Mouse (Mus musculus): ENCODE results near the gene Ifng.
A peak's percentile ranks its signal among the peaks of the same experiment; 100 is the strongest.
"Not testable (repeated sequence)": the region's sequence is repeated elsewhere in the genome, so short reads cannot be mapped to it uniquely, and the experiment has no call there.

The Ifng gene

GRCm38 (mm10) chr10:118440742-118441240, at the start of gene Ifng:
Gene Ifng (plus strand): TSS chr10:118441046.
- no peak for DNase-seq (ENCODE audit: low spot score in 2 of 2)

- no peak for DNase-seq (ENCODE audit: low spot score in 2 of 2)
Measured at GRCm38 (mm10) chr10:118399917-118400316, 40.9 kb upstream of the Ifng start.

GRCm38 (mm10) chr10:118406463-118407221, 34.2 kb upstream of the Ifng start:
- peak in 1 of 2 experiments; percentile 1 for DNase-seq (ENCODE audit: low spot score in 2 of 2)

GRCm38 (mm10) chr10:118411377-118411776, 29.5 kb upstream of the Ifng start:
- peak in 1 of 2 experiments; percentile 25 for DNase-seq (ENCODE audit: low spot score in 2 of 2)

- no peak for DNase-seq (ENCODE audit: low spot score in 2 of 2)
Measured at GRCm38 (mm10) chr10:118412774-118413173, 28.1 kb upstream of the Ifng start.

GRCm38 (mm10) chr10:118419000-118419425, 21.8 kb upstream of the Ifng start:
- DNase-seq (ENCODE audit: low spot score in 2 of 2) = peak in 1 of 2 experiments; percentile 30

- no peak for DNase-seq (ENCODE audit: low spot score in 2 of 2)
Measured at GRCm38 (mm10) chr10:118420896-118421295, 19.9 kb upstream of the Ifng start.

GRCm38 (mm10) chr10:118435501-118435900, 5.3 kb upstream of the Ifng start:
- no peak for DNase-seq (ENCODE audit: low spot score in 2 of 2)

GRCm38 (mm10) chr10:118441898-118442297, 1.1 kb downstream of the Ifng start:
- DNase-seq (ENCODE audit: low spot score in 2 of 2) = peak in 1 of 2 experiments; percentile 37

GRCm38 (mm10) chr10:118442999-118443398, 2.2 kb downstream of the Ifng start:
- no peak for DNase-seq (ENCODE audit: low spot score in 2 of 2)

GRCm38 (mm10) chr10:118445021-118445420, 4.2 kb downstream of the Ifng start:
- DNase-seq (ENCODE audit: low spot score in 2 of 2) = no peak

- DNase-seq (ENCODE audit: low spot score in 2 of 2) = no peak
Measured at GRCm38 (mm10) chr10:118445502-118445901, 4.7 kb downstream of the Ifng start.

- DNase-seq (ENCODE audit: low spot score in 2 of 2) = no peak
Measured at GRCm38 (mm10) chr10:118445978-118446377, 5.1 kb downstream of the Ifng start.

- no peak for DNase-seq (ENCODE audit: low spot score in 2 of 2)
Measured at GRCm38 (mm10) chr10:118451747-118452146, 10.9 kb downstream of the Ifng start.

GRCm38 (mm10) chr10:118458729-118459128, 17.9 kb downstream of the Ifng start:
- DNase-seq (ENCODE audit: low spot score in 2 of 2) = no peak

GRCm38 (mm10) chr10:118461126-118461767, 20.4 kb downstream of the Ifng start:
- no peak for DNase-seq (ENCODE audit: low spot score in 2 of 2)

GRCm38 (mm10) chr10:118466481-118466880, 25.6 kb downstream of the Ifng start:
- no peak for DNase-seq (ENCODE audit: low spot score in 2 of 2)

GRCm38 (mm10) chr10:118469047-118469446, 28.2 kb downstream of the Ifng start:
- DNase-seq (ENCODE audit: low spot score in 2 of 2) = peak in 1 of 2 experiments; percentile 19

GRCm38 (mm10) chr10:118470296-118470957, 29.6 kb downstream of the Ifng start:
- DNase-seq (ENCODE audit: low spot score in 2 of 2) = no peak

GRCm38 (mm10) chr10:118472846-118473245, 32.0 kb downstream of the Ifng start:
- DNase-seq (ENCODE audit: low spot score in 2 of 2) = not testable (repeated sequence)

- no peak for DNase-seq (ENCODE audit: low spot score in 2 of 2)
Measured at GRCm38 (mm10) chr10:118476696-118477095, 35.9 kb downstream of the Ifng start.

- no peak for DNase-seq (ENCODE audit: low spot score in 2 of 2)
Measured at GRCm38 (mm10) chr10:118477297-118477696, 36.5 kb downstream of the Ifng start.
